ENCODE assay signal across 8 mouse cellular contexts in genomic region chr5:145114071-145114605, GRCm38 (mm10). TPM values are rescaled to one million over a fixed set of nuclear protein-coding genes. Genes with fewer than 3 reads are reported as not detected.
DNase-seq lines count a peak whose midpoint lies in the region; ATAC-seq and TF ChIP-seq lines count a peak whose summit lies in the region.

Arpc1b (plus strand) TSS chr5:145114215.

- H3K27me3 ChIP-seq in MEL (ENCODE audit: control insufficient read depth in 1 of 2, insufficient read depth in 2 of 2, low read length in 2 of 2) = no peaks in the 10 kb centered on the region
- no peaks in the 10 kb centered on the region for H3K27me3 ChIP-seq in intestine, embryonic 14.5 days (replicated peaks; ENCODE audit: control insufficient read depth, insufficient read depth, low read length)
- peaks cover 8% of the 10 kb centered on the region; the same call in 1 of the 2 replicates for H3K27me3 ChIP-seq in limb, embryonic 10.5 days (ENCODE audit: low read depth, poor library complexity, severe bottlenecking)
- H3K27me3 ChIP-seq in midbrain, embryonic 11.5 days (ENCODE audit: control insufficient read depth, insufficient read depth, low read length) = peaks cover 12% of the 10 kb centered on the region

- no peak for TF ChIP-seq RAD21 in MEL (IDR thresholded peaks at IDR 0.05; ENCODE audit: low read depth, low read length)

- no peaks in the 10 kb centered on the region for H3K9me3 ChIP-seq in MEL (replicated peaks; ENCODE audit: insufficient read depth, low read length)
- 0 out of 2 replicates have a peak, but pooled peaks cover 1% of the 10 kb centered on the region for H3K9me3 ChIP-seq in intestine, embryonic 14.5 days (ENCODE audit: control insufficient read depth, low read length)
- no peaks in the 10 kb centered on the region for H3K9me3 ChIP-seq in limb, embryonic 10.5 days (replicated peaks)
- no peaks in the 10 kb centered on the region for H3K9me3 ChIP-seq in midbrain, embryonic 11.5 days (ENCODE audit: control insufficient read depth, low read length)

- ATAC-seq in intestine, embryonic 14.5 days (replicated peaks; ENCODE audit: low FRiP score, low TSS enrichment, low read depth) = peak; percentile 77
- peak; percentile 79 for ATAC-seq in midbrain, embryonic 11.5 days (ENCODE audit: low FRiP score)

- DNase-seq in MEL (ENCODE audit: low read depth, low spot score) = peak; percentile 82
- peak; percentile 68 to 72 for DNase-seq in gastrocnemius, postnatal 36 days
- DNase-seq in intestine, embryonic 14.5 days (ENCODE audit: low spot score) = peak; percentile 77
- peak; percentile 71 for DNase-seq in limb, embryonic 10.5 days (ENCODE audit: low spot score)
- DNase-seq in midbrain, embryonic 11.5 days (ENCODE audit: low spot score, missing footprints) = peak; percentile 91
- DNase-seq in spleen, postnatal 36 days (ENCODE audit: low spot score in 2 of 2) = peak; percentile 76 to 79
- DNase-seq in right cerebral cortex, adult 18-20 months = no peak

- under 1% methylated on average over 48 of the region's 53 CpGs for WGBS in intestine, embryonic 14.5 days
- under 1% methylated on average over 49 of the region's 53 CpGs for WGBS in limb, embryonic 10.5 days
- 2% methylated on average over 37 of the region's 53 CpGs for WGBS in midbrain, embryonic 11.5 days

- peaks cover 4 to 18% of the 10 kb centered on the region in 2 experiments; a peak in 3 of 4 replicates for H3K4me1 ChIP-seq in MEL (ENCODE audit: control insufficient read depth in 1 of 2, insufficient read depth in 2 of 2, low read length in 2 of 2)
- H3K4me1 ChIP-seq in brown adipose tissue, adult 24 weeks (ENCODE audit: control insufficient read depth, insufficient read depth, insufficient read length, low read length) = peaks cover 11% of the 10 kb centered on the region
- H3K4me1 ChIP-seq in intestine, embryonic 14.5 days (replicated peaks; ENCODE audit: control insufficient read depth, insufficient read depth, low read length) = peaks cover 20% of the 10 kb centered on the region; the same call in 1 of the 2 replicates
- H3K4me1 ChIP-seq in limb, embryonic 10.5 days = peaks cover 27% of the 10 kb centered on the region
- H3K4me1 ChIP-seq in midbrain, embryonic 11.5 days (ENCODE audit: control insufficient read depth, insufficient read depth, low read length) = no peaks in the 10 kb centered on the region

- peak; percentile 85 to 88 for TF ChIP-seq POLR2A in MEL (IDR thresholded peaks at IDR 0.05; ENCODE audit: control insufficient read depth in 1 of 2, insufficient read depth in 1 of 2, low read depth in 1 of 2, low read length in 2 of 2, poor library complexity in 1 of 2)

- intact Hi-C loops in gastrocnemius, postnatal 36 days (cut with DNase I) = no loop called here

- peak within 1 kb of the TSS; percentile 97 for H3K27ac ChIP-seq in MEL (ENCODE audit: control insufficient read depth, low read depth, low read length)
- peak within 1 kb of the TSS; percentile 92 for H3K27ac ChIP-seq in brown adipose tissue, adult 24 weeks (replicated peaks; ENCODE audit: low read depth, low read length)
- peak within 1 kb of the TSS; percentile 40; the same call in 1 of the 2 replicates for H3K27ac ChIP-seq in intestine, embryonic 14.5 days (ENCODE audit: low read depth)
- H3K27ac ChIP-seq in limb, embryonic 10.5 days = peak within 1 kb of the TSS; percentile 80
- H3K27ac ChIP-seq in midbrain, embryonic 11.5 days (ENCODE audit: low read depth, low read length) = no peak within 1 kb of the TSS

- peak within 1 kb of the TSS; percentile 89 to 98 for H3K4me3 ChIP-seq in MEL (ENCODE audit: control insufficient read depth in 1 of 2, insufficient read depth in 1 of 2, low read depth in 2 of 2, low read length in 2 of 2)
- H3K4me3 ChIP-seq in brown adipose tissue, adult 24 weeks (ENCODE audit: insufficient read depth, low read depth, low read length) = peak within 1 kb of the TSS; percentile 88
- peak within 1 kb of the TSS; percentile 64 for H3K4me3 ChIP-seq in intestine, embryonic 14.5 days (ENCODE audit: low read depth, low read length)
- H3K4me3 ChIP-seq in limb, embryonic 10.5 days = peak within 1 kb of the TSS; percentile 71
- peak within 1 kb of the TSS; percentile 50 for H3K4me3 ChIP-seq in midbrain, embryonic 11.5 days (ENCODE audit: low read depth, low read length)

- no peak for TF ChIP-seq CTCF in MEL (IDR thresholded peaks at IDR 0.05 in 2 of 3, conservative IDR thresholded peaks at IDR 0.05 in 1 of 3; ENCODE audit: control insufficient read depth in 1 of 3, insufficient read depth in 1 of 3, low read depth in 2 of 3, low read length in 3 of 3, poor library complexity in 1 of 3, severe bottlenecking in 1 of 3)

- peaks cover 3 to 13% of the 10 kb centered on the region in 2 experiments for H3K36me3 ChIP-seq in MEL (ENCODE audit: control insufficient read depth in 1 of 2, insufficient read depth in 2 of 2, low read length in 2 of 2)
- peaks cover 15% of the 10 kb centered on the region for H3K36me3 ChIP-seq in intestine, embryonic 14.5 days (ENCODE audit: control insufficient read depth, insufficient read depth, low read length)
- peaks cover 27% of the 10 kb centered on the region for H3K36me3 ChIP-seq in limb, embryonic 10.5 days
- H3K36me3 ChIP-seq in midbrain, embryonic 11.5 days (ENCODE audit: control insufficient read depth, insufficient read depth, low read length) = peaks cover 7% of the 10 kb centered on the region; the same call in 1 of the 2 replicates

- peak within 1 kb of the TSS; percentile 58 for H3K4me2 ChIP-seq in intestine, embryonic 14.5 days (ENCODE audit: low read length)
- peak within 1 kb of the TSS; percentile 59 for H3K4me2 ChIP-seq in midbrain, embryonic 11.5 days

- H3K9ac ChIP-seq in MEL (ENCODE audit: control insufficient read depth, low read depth, low read length, poor library complexity, severe bottlenecking) = peak within 1 kb of the TSS; percentile 82
- peak within 1 kb of the TSS; percentile 76 for H3K9ac ChIP-seq in intestine, embryonic 14.5 days (ENCODE audit: low read length)
- peak within 1 kb of the TSS; percentile 56 for H3K9ac ChIP-seq in midbrain, embryonic 11.5 days (ENCODE audit: low read length)

- no peak for TF ChIP-seq EP300 in MEL (IDR thresholded peaks at IDR 0.05; ENCODE audit: low read depth in 1 of 2, low read length in 2 of 2)

- H3K79me2 ChIP-seq in MEL (ENCODE audit: control insufficient read depth, insufficient read depth, low read length, poor library complexity) = peaks cover 42% of the 10 kb centered on the region

TF ChIP-seq in MEL, 35 proteins besides CTCF, POLR2A, EP300 and RAD21:
- no peak for TF ChIP-seq KAT2A (conservative IDR thresholded peaks at IDR 0.05; ENCODE audit: low read depth, low read length)
- TF ChIP-seq ZC3H11A (IDR thresholded peaks at IDR 0.05; ENCODE audit: low read depth, low read length) = no peak
- 0 out of 2 replicates have a peak, but pooled peaks have one; percentile 33 for TF ChIP-seq SIN3A (IDR thresholded peaks at IDR 0.05; ENCODE audit: low read length)
- TF ChIP-seq ELF1 (IDR thresholded peaks at IDR 0.05; ENCODE audit: low read depth, low read length) = peak; percentile 57; the same call in 1 of the 2 replicates
- TF ChIP-seq POLR2AphosphoS2 (IDR thresholded peaks at IDR 0.05; ENCODE audit: low read length) = peak; percentile 53; the same call in 1 of the 2 replicates
- peak; percentile 40; the same call in 1 of the 2 replicates for TF ChIP-seq NRF1 (IDR thresholded peaks at IDR 0.05; ENCODE audit: insufficient read depth, low read depth, low read length, poor library complexity, severe bottlenecking)
- no peak for TF ChIP-seq ZKSCAN1 (IDR thresholded peaks at IDR 0.05; ENCODE audit: low read depth, low read length)
- no peak for TF ChIP-seq RCOR1 (IDR thresholded peaks at IDR 0.05; ENCODE audit: low read depth, low read length)
- peak; percentile 90 for TF ChIP-seq NELFE (IDR thresholded peaks at IDR 0.05; ENCODE audit: low read depth, low read length)
- no peak for TF ChIP-seq GATA1 (IDR thresholded peaks at IDR 0.05; ENCODE audit: low read depth, low read length)
- TF ChIP-seq UBTF (IDR thresholded peaks at IDR 0.05; ENCODE audit: borderline replicate concordance, insufficient read depth, low read depth, low read length) = no peak
- TF ChIP-seq POLR2AphosphoS5 (IDR thresholded peaks at IDR 0.05; ENCODE audit: borderline replicate concordance, low read depth, low read length) = no peak
- no peak for TF ChIP-seq GABPA (IDR thresholded peaks at IDR 0.05; ENCODE audit: low read depth, low read length)
- TF ChIP-seq MAZ (IDR thresholded peaks at IDR 0.05; ENCODE audit: low read depth, low read length) = no peak; the same call in 1 of the 2 replicates
- no peak for TF ChIP-seq CHD1 (IDR thresholded peaks at IDR 0.05; ENCODE audit: low read depth, low read length)
- TF ChIP-seq HCFC1 (IDR thresholded peaks at IDR 0.05; ENCODE audit: low read depth, low read length) = peak; percentile 12; the same call in 1 of the 2 replicates
- TF ChIP-seq ZMIZ1 (IDR thresholded peaks at IDR 0.05; ENCODE audit: low read depth, low read length) = no peak; the same call in none of the 2 replicates
- no peak for TF ChIP-seq USF1 (IDR thresholded peaks at IDR 0.05; ENCODE audit: low read depth, low read length)
- no peak for TF ChIP-seq MAFK (IDR thresholded peaks at IDR 0.05; ENCODE audit: borderline replicate concordance, low read depth, low read length)

RNA-seq across cellular contexts. Expression of gene Arpc1b, which starts in this region (rescaled TPM):
- total RNA-seq in MEL (2012; rRNA removed) = 432 and 582 TPM in 2 replicates
- 100 to 1,000 TPM; 143 to 708 TPM for polyA plus RNA-seq in MEL (2012; ENCODE audit: insufficient read depth in 1 of 2, insufficient read length in 2 of 2, low read depth in 1 of 2, low replicate concordance in 2 of 2, missing spikeins in 1 of 2)
- 77.2 and 84.9 TPM in 2 replicates for polyA plus RNA-seq in brown adipose tissue, adult 24 weeks (2012; ENCODE audit: insufficient read depth, insufficient read length, missing spikeins)
- 10 to 100 TPM; 28.3 to 30.4 TPM for total RNA-seq in gastrocnemius, postnatal 36 days (2021)
- polyA plus RNA-seq in intestine, embryonic 14.5 days (2014; fragmentation: Nextera tagmentation; extraction: Ambion mirVana) = 281 and 305 TPM in 2 replicates
- polyA plus RNA-seq in limb, embryonic 10.5 days (2016; fragmentation: Nextera tagmentation; extraction: Ambion mirVana) = 148 and 161 TPM in 2 replicates
- polyA plus RNA-seq in midbrain, embryonic 11.5 days (2014; fragmentation: Nextera tagmentation; extraction: Ambion mirVana) = 44.3 and 48.3 TPM in 2 replicates

Comparison
In these comparisons a context has a peak if more than half of its experiments do, and no peak if none do; other contexts are left out.
1. RNA of gene Arpc1b (total RNA-seq): 432 to 582 TPM in MEL; 28.3 to 30.4 TPM in gastrocnemius, postnatal 36 days; every median in the first group is over 10 times any median in the second.
2. Peak in every context shown above with its lines, with median percentiles within 50 percentile points of each other: H3K4me3 ChIP-seq and H3K9ac ChIP-seq.